Mouse (Mus musculus): Measurements from ENCODE around the gene Clstn3.

- TF ChIP-seq CTCF (IDR thresholded peaks at IDR 0.05; ENCODE audit: extremely low read depth, insufficient read length, insufficient replicate concordance, low read depth, low read length) (no peak), POLR2A (IDR thresholded peaks at IDR 0.05; ENCODE audit: low read depth, low read length) (no peak)
Observed at GRCm38 (mm10) chr6:124414150-124414926, 50.3 kb downstream of the Clstn3 start.
